Mouse (Mus musculus) left cerebral cortex, adult 8-10 months (tissue): ENCODE measurements around the gene Selplg. TPM values are rescaled to one million over a fixed set of nuclear protein-coding genes. Genes with fewer than 3 reads are reported as not detected.
"Not testable (repeated sequence)": the region's sequence is repeated elsewhere in the genome, so short reads cannot be mapped to it uniquely, and the experiment has no call there.

Experiments
- DNase-seq, 2 experiments: peaks; one replicate each; pipeline ENCODE4 v3.0.0; 2022; ENCODE audit warnings: low spot score in 2 of 2
- total RNA-seq, 4 experiments: library from RNA; stranded (reverse); gene quantifications; 2 replicates each; pipeline ENCODE4 v1.2.4; 2022

The Selplg gene
- total RNA-seq, 4 experiments from 2014 or later = 26.2 to 60.3 (median 40.2) TPM

- no peak for DNase-seq
These were observed 5.8 kb downstream of the Selplg start for GRCm38 (mm10) chr5:113826619-113827018.

GRCm38 (mm10) chr5:113825558-113825957, 6.9 kb downstream of the Selplg start:
- DNase-seq = no peak

GRCm38 (mm10) chr5:113824228-113824627, 8.2 kb downstream of the Selplg start:
- no peak for DNase-seq

- no peak for DNase-seq
These were observed 13.9 kb downstream of the Selplg start for GRCm38 (mm10) chr5:113818572-113818971.

- DNase-seq = peak in 1 of 2 experiments; percentile 31
These were observed 16.7 kb downstream of the Selplg start for GRCm38 (mm10) chr5:113815638-113816152.

- no peak for DNase-seq
These were observed 17.4 kb downstream of the Selplg start for GRCm38 (mm10) chr5:113815041-113815389.

- DNase-seq = no peak
These were observed 18.1 kb downstream of the Selplg start for GRCm38 (mm10) chr5:113814111-113815040.

GRCm38 (mm10) chr5:113813608-113814007, 18.8 kb downstream of the Selplg start:
- no peak for DNase-seq

- no peak for DNase-seq
These were observed 19.8 kb downstream of the Selplg start for GRCm38 (mm10) chr5:113812638-113813037.

- DNase-seq = not testable (repeated sequence)
These were observed 20.5 kb downstream of the Selplg start for GRCm38 (mm10) chr5:113811824-113812420.

GRCm38 (mm10) chr5:113810111-113810510, 22.3 kb downstream of the Selplg start:
- no peak for DNase-seq

GRCm38 (mm10) chr5:113808177-113808576, 24.3 kb downstream of the Selplg start:
- no peak for DNase-seq

- no peak for DNase-seq
These were observed 24.7 kb downstream of the Selplg start for GRCm38 (mm10) chr5:113807712-113808111.

GRCm38 (mm10) chr5:113806414-113806813, 26.0 kb downstream of the Selplg start:
- no peak for DNase-seq

- DNase-seq = no peak
These were observed 27.1 kb downstream of the Selplg start for GRCm38 (mm10) chr5:113805301-113805700.

GRCm38 (mm10) chr5:113804395-113804966, 28.0 kb downstream of the Selplg start:
- DNase-seq = no peak

- no peak for DNase-seq
These were observed 32.2 kb downstream of the Selplg start, which contains the start of gene Tmem119 for GRCm38 (mm10) chr5:113800280-113800679. Gene Tmem119 (minus strand): TSS chr5:113800516.

- DNase-seq = no peak
These were observed 32.8 kb downstream of the Selplg start for GRCm38 (mm10) chr5:113799691-113800090.

GRCm38 (mm10) chr5:113798525-113798924, 33.9 kb downstream of the Selplg start:
- no peak for DNase-seq

- DNase-seq = no peak
These were observed 35.1 kb downstream of the Selplg start for GRCm38 (mm10) chr5:113797149-113797882.
